Mouse (Mus musculus): Measurements from ENCODE around the gene Sik2. TPM values are rescaled to one million over a fixed set of nuclear protein-coding genes. Genes with fewer than 3 reads are reported as not detected.

The Sik2 gene
- total and polyA plus RNA-seq, 3 experiments, result 1.9 to 8.2 (median 6.0) TPM

DNA sequence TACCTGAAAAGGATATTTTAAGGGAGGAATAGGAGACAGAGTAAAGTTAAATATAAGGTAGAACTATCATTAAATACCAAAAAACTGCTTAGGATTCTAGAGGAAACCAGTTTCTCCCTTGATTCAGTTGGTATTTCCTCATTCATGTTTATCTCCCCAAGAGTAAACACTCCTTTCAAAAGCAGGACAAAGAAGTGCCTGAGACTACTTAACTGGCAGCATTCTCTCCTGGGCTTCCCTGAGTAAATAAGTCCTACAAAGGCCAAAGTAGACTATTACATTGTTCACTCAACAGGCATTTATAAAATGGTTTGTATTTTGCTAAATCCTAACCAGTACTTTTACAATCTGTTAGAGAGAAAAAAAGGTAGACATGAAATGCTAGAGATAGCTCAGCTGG, 22.2 kb downstream of the Sik2 start:
- Histone ChIP-seq H3K79me2 (replicated peaks; ENCODE audit: control insufficient read depth, extremely low read depth, insufficient read depth, poor library complexity, severe bottlenecking) (no peaks in the 10 kb centered on the region), H3K36me3 (replicated peaks in 1 of 2; ENCODE audit: control insufficient read depth in 1 of 2, insufficient read depth in 1 of 2, low read length in 1 of 2) (peaks cover 0 to 3% of the 10 kb centered on the region in 2 experiments), H3K4me2 (ENCODE audit: insufficient read depth, low read depth, poor library complexity, severe bottlenecking) (no peak overlapping the region), H3K9me3 (replicated peaks; ENCODE audit: low read length) (no peaks in the 10 kb centered on the region), H3K27me3 (replicated peaks) (no peaks in the 10 kb centered on the region), H3K4me1 (ENCODE audit: control insufficient read depth in 1 of 2, insufficient read depth in 2 of 2) (no peaks in the 10 kb centered on the region), H3K4me3 (replicated peaks in 1 of 3; ENCODE audit: low read depth in 2 of 3, low read length in 2 of 3, poor library complexity in 1 of 3) (no peak overlapping the region), H3K9ac (ENCODE audit: insufficient read depth, low read depth) (no peak overlapping the region), H3K27ac (ENCODE audit: insufficient read depth, low read depth) (no peak overlapping the region)
- DNase-seq (ENCODE audit: extremely low read depth), result no peak
- dilution Hi-C loops (cut with MboI; ENCODE audit: extremely low pct_ligation_motif_present, extremely low pct_unique_long_range_greater_than_20kb, low sequenced_read_pairs) (no loop called here), in situ Hi-C loops (cut with MboI; ENCODE audit: low pct_ligation_motif_present, low pct_unique_long_range_greater_than_20kb, low sequenced_read_pairs) (no loop called here)
- no peak for TF ChIP-seq ZKSCAN1 (IDR thresholded peaks at IDR 0.05; ENCODE audit: borderline replicate concordance, low read depth, low read length)
- TF ChIP-seq USF1 (IDR thresholded peaks at IDR 0.05; ENCODE audit: low read depth, low read length), result no peak
- no peak for TF ChIP-seq TCF12 (IDR thresholded peaks at IDR 0.05; ENCODE audit: low read depth, low read length)
- TF ChIP-seq MAZ (IDR thresholded peaks at IDR 0.05; ENCODE audit: low read depth, low read length), result no peak
- TF ChIP-seq TBP (conservative IDR thresholded peaks at IDR 0.05; ENCODE audit: low read depth, low read length), result no peak
- TF ChIP-seq ELF1 (IDR thresholded peaks at IDR 0.05; ENCODE audit: low read depth, low read length), result no peak
- no peak for TF ChIP-seq KAT2A (IDR thresholded peaks at IDR 0.05; ENCODE audit: insufficient replicate concordance, low read length)
- TF ChIP-seq MAX (IDR thresholded peaks at IDR 0.05; ENCODE audit: low read length), result no peak
- TF ChIP-seq CHD1 (IDR thresholded peaks at IDR 0.05; ENCODE audit: low read depth, low read length), result no peak
- no peak for TF ChIP-seq RCOR1 (conservative IDR thresholded peaks at IDR 0.05; ENCODE audit: low read depth, low read length)
- no peak for TF ChIP-seq JUN (IDR thresholded peaks at IDR 0.05; ENCODE audit: insufficient read depth, low read depth, low read length)
- TF ChIP-seq JUND (conservative IDR thresholded peaks at IDR 0.05; ENCODE audit: low read depth, low read length), result no peak
- TF ChIP-seq EP300 (IDR thresholded peaks at IDR 0.05; ENCODE audit: low read length), result no peak
- no peak for TF ChIP-seq SIN3A (IDR thresholded peaks at IDR 0.05; ENCODE audit: low read length)
- TF ChIP-seq E2F4 (IDR thresholded peaks at IDR 0.05; ENCODE audit: insufficient replicate concordance, low read depth, low read length), result no peak
- no peak for TF ChIP-seq UBTF (IDR thresholded peaks at IDR 0.05; ENCODE audit: low read depth, low read length)
- no peak for TF ChIP-seq PAX5 (IDR thresholded peaks at IDR 0.05; ENCODE audit: low read length)
- no peak for TF ChIP-seq ZNF384 (IDR thresholded peaks at IDR 0.05; ENCODE audit: low read depth, low read length)

DNA sequence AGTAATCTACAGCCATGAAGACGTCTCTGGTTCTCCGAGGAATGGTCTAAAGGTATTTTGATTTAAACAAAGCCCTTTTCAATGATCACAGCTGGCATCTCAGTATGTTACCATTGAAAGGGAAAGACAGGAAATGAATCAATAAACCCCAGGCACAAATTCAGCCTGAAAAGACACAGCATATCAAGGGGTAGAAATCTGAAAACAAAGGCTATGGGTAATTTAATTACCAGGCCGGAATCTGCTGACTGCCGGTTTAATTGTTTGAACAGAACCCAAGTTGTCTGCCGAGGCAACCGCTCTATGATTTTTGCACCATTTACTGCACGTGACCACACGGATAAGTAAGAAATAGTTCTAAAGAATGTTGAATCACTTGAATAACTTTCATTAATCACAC, 22.8 kb downstream of the Sik2 start:
- DNase-seq (ENCODE audit: extremely low read depth), result no peak
- no peak overlapping the region for H3K4me2 ChIP-seq (ENCODE audit: insufficient read depth, low read depth, poor library complexity, severe bottlenecking)
- no peak overlapping the region for H3K27ac ChIP-seq (ENCODE audit: insufficient read depth, low read depth)
- no peaks in the 10 kb centered on the region for H3K79me2 ChIP-seq (replicated peaks; ENCODE audit: control insufficient read depth, extremely low read depth, insufficient read depth, poor library complexity, severe bottlenecking)
- in situ Hi-C loops (cut with MboI; ENCODE audit: low pct_ligation_motif_present, low pct_unique_long_range_greater_than_20kb, low sequenced_read_pairs), result no loop called here
- H3K9me3 ChIP-seq (replicated peaks; ENCODE audit: low read length), result no peaks in the 10 kb centered on the region
- H3K9ac ChIP-seq (ENCODE audit: insufficient read depth, low read depth), result no peak overlapping the region
- TF ChIP-seq USF1 (IDR thresholded peaks at IDR 0.05; ENCODE audit: low read depth, low read length), result no peak
- no peak for TF ChIP-seq MAFK (IDR thresholded peaks at IDR 0.05; ENCODE audit: insufficient replicate concordance, low read length)
- no peak for TF ChIP-seq USF2 (conservative IDR thresholded peaks at IDR 0.05; ENCODE audit: low read depth, low read length)
- no peak for TF ChIP-seq MAX (IDR thresholded peaks at IDR 0.05; ENCODE audit: low read length)
- TF ChIP-seq ZC3H11A (IDR thresholded peaks at IDR 0.05; ENCODE audit: low read depth, low read length), result no peak
- no peaks in the 10 kb centered on the region for H3K4me1 ChIP-seq (ENCODE audit: control insufficient read depth in 1 of 2, insufficient read depth in 2 of 2)
- no peak overlapping the region for H3K4me3 ChIP-seq (replicated peaks in 1 of 3; ENCODE audit: low read depth in 2 of 3, low read length in 2 of 3, poor library complexity in 1 of 3)
- dilution Hi-C loops (cut with MboI; ENCODE audit: extremely low pct_ligation_motif_present, extremely low pct_unique_long_range_greater_than_20kb, low sequenced_read_pairs), result no loop called here
- H3K27me3 ChIP-seq (replicated peaks), result no peaks in the 10 kb centered on the region
- H3K36me3 ChIP-seq (replicated peaks in 1 of 2; ENCODE audit: control insufficient read depth in 1 of 2, insufficient read depth in 1 of 2, low read length in 1 of 2), result peaks cover 0 to 3% of the 10 kb centered on the region in 2 experiments
